Mouse (Mus musculus) splenic B cell, adult 2 months (primary cell): Measurements from ENCODE around the gene Ltf.

Experiments
- DNase-seq: peaks from one replicate; pipeline ENCODE4 v3.0.0-alpha.2; 2011; ENCODE audit warnings: low read depth, low spot score
- H3K27me3 ChIP-seq: 2 replicates; pipeline ENCODE4 v1.6.1; 2012; ENCODE audit warnings: mild to moderate bottlenecking, low read length, moderate library complexity, mixed read lengths; ENCODE audit not compliant: control insufficient read depth, poor library complexity, insufficient read depth, severe bottlenecking
- H3K36me3 ChIP-seq: 2 replicates; pipeline ENCODE4 v1.6.1; 2012; ENCODE audit warnings: mild to moderate bottlenecking, low read length, moderate library complexity, mixed read lengths; ENCODE audit not compliant: control insufficient read depth, poor library complexity, insufficient read depth, severe bottlenecking

The Ltf gene

GRCm38 (mm10) chr9:111001621-111002020 is 17.4 kb upstream of the Ltf start:
- no peak for DNase-seq
- Histone ChIP-seq H3K36me3 (no peaks in the 10 kb centered on the region), H3K27me3 (no peaks in the 10 kb centered on the region)

GRCm38 (mm10) chr9:111003279-111003678 is 15.8 kb upstream of the Ltf start:
- no peak for DNase-seq
- Histone ChIP-seq H3K27me3 (no peaks in the 10 kb centered on the region), H3K36me3 (no peaks in the 10 kb centered on the region)

- no peak for DNase-seq
- no peaks in the 10 kb centered on the region for H3K36me3 ChIP-seq
- H3K27me3 ChIP-seq: no peaks in the 10 kb centered on the region
These were observed 12.5 kb upstream of the Ltf start for GRCm38 (mm10) chr9:111006544-111006943.

GRCm38 (mm10) chr9:111009763-111010162 is 9.3 kb upstream of the Ltf start:
- H3K36me3 ChIP-seq: no peaks in the 10 kb centered on the region
- DNase-seq: no peak
- H3K27me3 ChIP-seq: no peaks in the 10 kb centered on the region

GRCm38 (mm10) chr9:111011550-111011949 is 7.5 kb upstream of the Ltf start:
- H3K27me3 ChIP-seq: no peaks in the 10 kb centered on the region
- DNase-seq: no peak
- no peaks in the 10 kb centered on the region for H3K36me3 ChIP-seq

- no peaks in the 10 kb centered on the region for H3K27me3 ChIP-seq
- H3K36me3 ChIP-seq: no peaks in the 10 kb centered on the region
- DNase-seq: no peak
These were observed 7.0 kb upstream of the Ltf start for GRCm38 (mm10) chr9:111012041-111012440.

- H3K36me3 ChIP-seq: no peaks in the 10 kb centered on the region
- no peak for DNase-seq
- no peaks in the 10 kb centered on the region for H3K27me3 ChIP-seq
These were observed 3.4 kb upstream of the Ltf start for GRCm38 (mm10) chr9:111015658-111016057.

GRCm38 (mm10) chr9:111026791-111027190 is 7.7 kb downstream of the Ltf start:
- no peaks in the 10 kb centered on the region for H3K36me3 ChIP-seq
- H3K27me3 ChIP-seq: no peaks in the 10 kb centered on the region
- DNase-seq: no peak

GRCm38 (mm10) chr9:111033717-111034116 is 14.6 kb downstream of the Ltf start:
- no peaks in the 10 kb centered on the region for H3K36me3 ChIP-seq
- H3K27me3 ChIP-seq: no peaks in the 10 kb centered on the region; the same call in 1 of the 2 replicates
- DNase-seq: no peak

GRCm38 (mm10) chr9:111039966-111040365 is 20.9 kb downstream of the Ltf start:
- Histone ChIP-seq H3K36me3 (no peaks in the 10 kb centered on the region), H3K27me3 (no peaks in the 10 kb centered on the region; the same call in 1 of the 2 replicates)
- no peak for DNase-seq

GRCm38 (mm10) chr9:111042266-111042665 is 23.2 kb downstream of the Ltf start:
- Histone ChIP-seq H3K36me3 (no peaks in the 10 kb centered on the region), H3K27me3 (no peaks in the 10 kb centered on the region; the same call in 1 of the 2 replicates)
- DNase-seq: no peak

GRCm38 (mm10) chr9:111046222-111046621 is 27.2 kb downstream of the Ltf start:
- peak; percentile 50 for DNase-seq
- no peaks in the 10 kb centered on the region for H3K36me3 ChIP-seq
- H3K27me3 ChIP-seq: no peaks in the 10 kb centered on the region

- Histone ChIP-seq H3K36me3 (no peaks in the 10 kb centered on the region), H3K27me3 (no peaks in the 10 kb centered on the region)
- peak; percentile 13 for DNase-seq
These were observed 28.2 kb downstream of the Ltf start for GRCm38 (mm10) chr9:111047266-111047665.

GRCm38 (mm10) chr9:111048452-111048851 is 29.4 kb downstream of the Ltf start:
- H3K27me3 ChIP-seq: no peaks in the 10 kb centered on the region
- H3K36me3 ChIP-seq: no peaks in the 10 kb centered on the region
- no peak for DNase-seq

GRCm38 (mm10) chr9:111054923-111055322 is 35.9 kb downstream of the Ltf start:
- DNase-seq: no peak
- no peaks in the 10 kb centered on the region for H3K27me3 ChIP-seq
- H3K36me3 ChIP-seq: no peaks in the 10 kb centered on the region

GRCm38 (mm10) chr9:111055800-111056518 is 36.9 kb downstream of the Ltf start:
- DNase-seq: no peak
- H3K27me3 ChIP-seq: no peaks in the 10 kb centered on the region
- H3K36me3 ChIP-seq: no peaks in the 10 kb centered on the region
